Mouse (Mus musculus) limb, embryonic 15.5 days (tissue): ENCODE data around the gene Stxbp2. TPM values are rescaled to one million over a fixed set of nuclear protein-coding genes. Genes with fewer than 3 reads are reported as not detected.
A peak's percentile ranks its signal among the peaks of the same experiment; 100 is the strongest.

Experiments
- ATAC-seq: fragments of 200-750 bp; cut with Nextera tagmentation; 2 replicates; pipeline ENCODE4 v1.8.0; 2017; ENCODE audit warnings: low read depth, moderate TSS enrichment; ENCODE audit not compliant: insufficient number of reproducible peaks, low FRiP score, low TSS enrichment
- H3K27ac ChIP-seq: fragments of 300-500 bp; sonication (generic); 2 replicates; pipeline ENCODE4 v1.5.1; 2015; ENCODE audit warnings: moderate library complexity, mild to moderate bottlenecking, inconsistent platforms
- H3K27me3 ChIP-seq: fragments of 300-500 bp; sonication (generic); 2 replicates; pipeline ENCODE4 v1.6.1; 2015; ENCODE audit warnings: inconsistent platforms
- H3K36me3 ChIP-seq: fragments of 300-500 bp; sonication (generic); 2 replicates; pipeline ENCODE4 v1.6.1; 2015; ENCODE audit warnings: inconsistent platforms
- H3K4me1 ChIP-seq: fragments of 300-500 bp; sonication (generic); 2 replicates; pipeline ENCODE4 v1.6.1; 2015; ENCODE audit warnings: inconsistent platforms
- H3K4me2 ChIP-seq: fragments of 300-500 bp; sonication (generic); 2 replicates; pipeline ENCODE4 v1.6.1; 2015; ENCODE audit warnings: mild to moderate bottlenecking, inconsistent platforms
- H3K4me3 ChIP-seq: fragments of 300-500 bp; sonication (generic); 2 replicates; pipeline ENCODE4 v1.5.1; 2015; ENCODE audit warnings: mild to moderate bottlenecking, inconsistent platforms
- H3K9ac ChIP-seq: fragments of 300-500 bp; sonication (generic); 2 replicates; pipeline ENCODE4 v1.6.1; 2015; ENCODE audit warnings: inconsistent platforms
- H3K9me3 ChIP-seq: fragments of 300-500 bp; sonication (generic); 2 replicates; pipeline ENCODE4 v1.6.1; 2016; ENCODE audit warnings: inconsistent platforms
- WGBS: fragments of 180-500 bp; shearing (Covaris S2); methylation state at CpG from one replicate; pipeline ENCODE4 v1.1.7; 2015; 5-methylcytosine and 5-hydroxymethylcytosine counted together
- polyA plus RNA-seq: library from polyadenylated mRNA; unstranded; fragments of >200 nt; fragmentation: Nextera tagmentation; extraction: Ambion mirVana; gene quantifications from 2 replicates; pipeline ENCODE4 v1.2.1, GENCODE M21; 2015

The Stxbp2 gene
- polyA plus RNA-seq, 1 experiment from 2014 or later = 43.0 TPM

GRCm38 (mm10) chr8:3645804-3646203 is 15.0 kb downstream of the Stxbp2 start:
- no peak for ATAC-seq
- Histone ChIP-seq H3K9me3 (no peaks in the 10 kb centered on the region), H3K36me3 (no peaks in the 10 kb centered on the region), H3K4me1 (no peaks in the 10 kb centered on the region), H3K4me2 (no peak overlapping the region), H3K4me3 (no peak overlapping the region), H3K27ac (no peak overlapping the region), H3K9ac (no peak overlapping the region), H3K27me3 (no peaks in the 10 kb centered on the region)
- WGBS = 16% methylated on average over 5 of the region's 5 CpGs

GRCm38 (mm10) chr8:3646824-3647531 is 16.2 kb downstream of the Stxbp2 start:
- H3K4me1 ChIP-seq = no peaks in the 10 kb centered on the region
- no peak for ATAC-seq
- 83% methylated on average over 6 of the region's 6 CpGs for WGBS

GRCm38 (mm10) chr8:3647561-3647960 is 16.8 kb downstream of the Stxbp2 start:
- Histone ChIP-seq H3K36me3 (no peaks in the 10 kb centered on the region), H3K27me3 (no peaks in the 10 kb centered on the region), H3K4me3 (no peak overlapping the region), H3K4me1 (no peaks in the 10 kb centered on the region), H3K9me3 (no peaks in the 10 kb centered on the region), H3K27ac (no peak overlapping the region), H3K4me2 (no peak overlapping the region), H3K9ac (no peak overlapping the region)
- 62% methylated on average over 4 of the region's 4 CpGs for WGBS
- no peak for ATAC-seq

More at GRCm38 (mm10) chr8:3646824-3647531, 16.2 kb downstream of the Stxbp2 start:
- H3K9ac ChIP-seq = no peak overlapping the region
- no peaks in the 10 kb centered on the region for H3K27me3 ChIP-seq
- H3K4me3 ChIP-seq = no peak overlapping the region
- H3K4me2 ChIP-seq = no peak overlapping the region
- H3K27ac ChIP-seq = no peak overlapping the region
- H3K9me3 ChIP-seq = no peaks in the 10 kb centered on the region
- H3K36me3 ChIP-seq = no peaks in the 10 kb centered on the region

DNA sequence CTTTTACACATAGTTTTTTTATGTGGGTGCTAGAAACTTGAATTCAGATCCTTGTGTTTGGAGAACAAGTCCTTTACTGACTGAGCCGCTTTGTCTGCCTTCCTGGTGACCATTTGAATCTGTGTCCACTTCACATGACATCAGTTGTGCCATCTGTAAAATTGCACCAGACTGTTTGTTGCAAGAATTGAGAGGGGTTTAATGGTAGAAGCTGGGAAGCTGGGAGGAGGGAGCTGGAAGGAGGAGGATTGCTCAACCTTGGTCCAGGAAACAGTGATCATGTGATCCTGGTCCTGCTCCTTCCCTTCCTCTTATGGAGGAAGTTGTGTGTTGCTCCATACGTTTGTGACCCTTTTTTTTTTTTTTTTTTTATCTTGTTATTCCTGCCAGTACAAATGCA is 17.5 kb downstream of the Stxbp2 start:
- WGBS = 63% methylated on average over 2 of the region's 2 CpGs
- Histone ChIP-seq H3K4me3 (no peak overlapping the region), H3K4me1 (no peaks in the 10 kb centered on the region), H3K36me3 (no peaks in the 10 kb centered on the region), H3K4me2 (no peak overlapping the region), H3K9ac (no peak overlapping the region), H3K9me3 (no peaks in the 10 kb centered on the region), H3K27ac (no peak overlapping the region), H3K27me3 (no peaks in the 10 kb centered on the region)
- ATAC-seq = no peak

DNA sequence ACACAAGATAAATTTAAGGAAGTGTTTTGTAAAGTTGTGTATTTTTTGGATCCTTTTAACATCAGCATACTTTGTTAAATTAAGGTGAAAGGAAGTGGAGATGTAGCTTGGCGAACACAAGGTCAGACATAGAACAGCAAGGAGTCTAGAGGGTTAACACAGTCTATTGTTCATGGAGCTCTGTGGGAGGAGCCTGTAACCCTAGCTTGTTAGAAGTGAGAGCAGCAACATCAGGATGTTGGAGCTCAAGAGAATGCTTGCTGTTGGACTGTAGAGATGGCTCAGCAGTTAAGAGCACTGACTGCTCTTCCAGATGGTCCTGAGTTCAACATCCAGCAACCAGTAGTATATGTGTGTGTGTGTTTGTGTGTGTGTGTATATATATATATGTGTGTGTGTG is 18.2 kb downstream of the Stxbp2 start:
- Histone ChIP-seq H3K4me3 (no peak overlapping the region), H3K9me3 (no peaks in the 10 kb centered on the region), H3K27ac (no peak overlapping the region), H3K4me1 (no peaks in the 10 kb centered on the region), H3K4me2 (no peak overlapping the region), H3K36me3 (no peaks in the 10 kb centered on the region), H3K27me3 (no peaks in the 10 kb centered on the region), H3K9ac (no peak overlapping the region)
- ATAC-seq = no peak
- 50% methylated on average over 1 of the region's 1 CpGs for WGBS

DNA sequence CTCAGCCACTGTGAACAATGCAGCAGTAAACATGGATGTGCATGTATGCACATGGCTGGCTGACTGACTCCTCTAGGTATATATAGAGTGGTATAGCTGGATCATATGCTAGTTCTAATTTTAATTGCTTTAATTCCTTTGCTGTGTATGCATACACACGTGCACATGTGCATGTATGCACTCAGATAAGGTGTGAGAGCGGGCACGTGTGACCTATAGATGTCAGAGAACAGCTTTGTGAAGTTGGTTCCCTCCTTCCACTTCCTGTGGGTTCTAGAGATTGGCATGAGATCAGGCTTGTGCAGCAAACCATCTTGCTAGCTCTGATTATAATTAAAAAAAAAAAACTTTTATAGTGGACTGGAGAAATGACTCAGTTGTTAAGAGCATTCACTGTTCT is 22.1 kb downstream of the Stxbp2 start:
- ATAC-seq = no peak
- no peak overlapping the region for H3K4me2 ChIP-seq
- H3K4me1 ChIP-seq = no peaks in the 10 kb centered on the region
- WGBS = 70% methylated on average over 3 of the region's 3 CpGs
- H3K27me3 ChIP-seq = no peaks in the 10 kb centered on the region
- H3K9me3 ChIP-seq = no peaks in the 10 kb centered on the region
- H3K4me3 ChIP-seq = no peak overlapping the region
- no peak overlapping the region for H3K27ac ChIP-seq
- no peak overlapping the region for H3K9ac ChIP-seq
- no peaks in the 10 kb centered on the region for H3K36me3 ChIP-seq

DNA sequence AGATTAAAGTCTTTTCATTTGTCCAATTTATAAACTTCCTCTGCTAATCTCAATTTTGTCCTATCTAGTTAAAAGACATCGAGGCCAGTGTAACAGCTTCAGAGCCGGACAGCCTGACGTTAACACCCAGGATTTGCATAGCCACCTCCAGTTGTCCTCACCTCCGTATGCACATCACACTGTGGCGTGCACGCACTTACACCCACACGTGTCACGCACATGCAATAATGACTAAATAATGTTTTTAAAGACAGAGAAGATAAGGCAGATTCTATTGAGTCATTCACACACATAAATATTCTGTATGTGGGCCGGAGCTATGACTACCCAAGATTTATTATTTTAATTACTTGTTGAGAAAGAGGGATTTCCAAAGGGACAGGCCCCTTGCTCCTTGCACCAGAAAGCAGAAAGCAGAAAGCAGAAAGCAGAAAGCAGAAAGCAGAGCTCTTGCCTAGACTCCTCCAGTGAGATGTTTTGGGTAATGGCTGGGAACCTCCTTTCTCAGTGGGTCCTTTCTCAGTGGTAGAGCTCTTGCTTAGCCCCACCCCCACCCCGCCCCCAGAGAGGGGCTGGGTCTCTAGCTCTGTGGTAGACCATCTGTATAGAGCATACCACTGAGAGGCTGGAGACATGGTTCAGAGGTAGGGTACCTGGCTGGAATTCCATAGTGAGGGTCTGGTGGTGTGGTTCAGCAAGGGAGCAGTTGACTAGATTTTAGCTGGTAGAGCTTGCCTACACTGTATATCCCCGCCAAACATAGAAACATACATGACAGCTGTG is 24.2 kb downstream of the Stxbp2 start:
- WGBS = 73% methylated on average over 11 of the region's 11 CpGs
- no peak overlapping the region for H3K4me3 ChIP-seq
- no peaks in the 10 kb centered on the region for H3K36me3 ChIP-seq
- H3K27me3 ChIP-seq = no peaks in the 10 kb centered on the region
- ATAC-seq = no peak
- no peak overlapping the region for H3K27ac ChIP-seq
- no peaks in the 10 kb centered on the region for H3K4me1 ChIP-seq
- no peak overlapping the region for H3K4me2 ChIP-seq
- H3K9ac ChIP-seq = no peak overlapping the region
- H3K9me3 ChIP-seq = no peaks in the 10 kb centered on the region

DNA sequence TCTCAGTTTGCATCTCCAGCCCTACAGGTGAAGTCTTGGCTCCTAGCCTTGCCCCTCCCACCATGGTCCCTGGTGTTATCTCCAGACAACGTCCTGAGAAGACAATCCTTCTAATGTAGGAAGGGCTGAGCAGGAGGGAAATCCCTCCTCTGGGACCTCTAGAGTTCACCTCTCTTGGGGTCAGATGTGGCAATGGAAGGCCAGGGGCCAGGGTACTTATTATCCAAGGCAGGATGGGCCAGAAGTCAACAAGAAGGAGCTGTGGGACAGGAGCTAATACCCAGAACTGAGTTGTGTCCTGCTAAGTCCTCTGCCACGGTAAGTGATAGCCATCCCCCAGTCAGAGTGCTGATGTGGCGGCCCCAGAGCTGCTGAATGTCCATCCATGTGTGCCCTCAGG is 24.8 kb downstream of the Stxbp2 start, which contains the start of gene Retn:
TSS of gene Retn (plus strand) at position 245 of the 400 bp plus-strand sequence.
- WGBS = 72% methylated on average over 3 of the region's 3 CpGs
- H3K27ac ChIP-seq = no peak within 1 kb of the TSS
- no peak within 1 kb of the TSS for H3K4me3 ChIP-seq
- ATAC-seq = peak; percentile 20; the same call in 1 of the 2 replicates
- no peaks in the 10 kb centered on the region for H3K36me3 ChIP-seq
- H3K27me3 ChIP-seq = no peaks in the 10 kb centered on the region
- no peak within 1 kb of the TSS for H3K9ac ChIP-seq
- H3K9me3 ChIP-seq = no peaks in the 10 kb centered on the region
- H3K4me2 ChIP-seq = no peak within 1 kb of the TSS
- no peaks in the 10 kb centered on the region for H3K4me1 ChIP-seq

DNA sequence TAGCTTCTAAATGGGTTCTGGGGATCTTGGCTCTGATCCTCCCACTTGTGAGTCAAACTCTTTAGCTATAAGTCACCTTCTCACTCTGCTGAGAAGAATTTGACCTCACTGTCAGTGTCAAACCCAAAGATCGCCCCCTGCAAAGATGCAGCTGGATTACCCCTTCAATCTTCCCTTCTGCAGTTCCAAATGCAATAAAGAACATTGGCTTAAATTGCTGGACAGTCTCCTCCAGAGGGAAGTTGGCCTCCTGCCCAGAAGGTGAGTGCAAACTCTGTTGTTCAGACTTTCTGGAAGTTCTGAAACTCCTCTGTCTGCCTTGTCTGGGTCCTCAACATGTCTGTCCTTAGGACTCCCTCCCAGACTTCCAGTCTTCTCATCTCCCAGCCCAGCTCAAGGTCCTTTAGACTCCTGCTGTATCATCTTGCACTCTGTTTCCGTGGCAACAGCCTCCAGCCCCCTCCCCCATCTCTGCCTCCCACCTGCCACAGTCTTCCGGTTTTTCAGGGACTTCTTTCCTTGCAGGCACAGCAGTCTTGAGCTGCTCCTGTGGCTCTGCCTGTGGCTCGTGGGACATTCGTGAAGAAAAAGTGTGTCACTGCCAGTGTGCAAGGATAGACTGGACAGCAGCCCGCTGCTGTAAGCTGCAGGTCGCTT is 26.1 kb downstream of the Stxbp2 start:
- Histone ChIP-seq H3K4me3 (no peak overlapping the region), H3K4me2 (no peak overlapping the region), H3K27ac (no peak overlapping the region), H3K9ac (no peak overlapping the region), H3K4me1 (no peaks in the 10 kb centered on the region), H3K36me3 (no peaks in the 10 kb centered on the region), H3K9me3 (no peaks in the 10 kb centered on the region), H3K27me3 (no peaks in the 10 kb centered on the region)
- 18% methylated on average over 7 of the region's 7 CpGs for WGBS
- no peak for ATAC-seq

DNA sequence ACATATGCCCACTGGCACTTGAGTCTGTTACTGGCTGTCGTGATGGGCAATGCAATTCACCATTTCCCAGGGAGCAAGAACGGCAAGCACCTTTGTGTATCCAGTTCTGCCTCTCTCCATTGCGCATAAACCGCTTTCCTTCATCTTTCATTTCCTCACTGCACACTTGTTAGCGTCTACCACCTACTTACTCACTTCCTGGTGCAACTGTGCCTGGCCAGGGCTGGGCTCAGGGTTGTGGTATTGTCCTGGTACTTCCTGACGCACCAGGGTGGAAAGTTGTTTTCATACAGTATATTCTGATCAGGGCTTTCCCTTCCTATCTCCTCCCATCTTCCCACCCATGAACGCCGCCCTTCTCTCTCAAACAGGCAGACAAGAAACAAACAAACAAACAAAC is 30.1 kb downstream of the Stxbp2 start:
- no peak overlapping the region for H3K4me2 ChIP-seq
- H3K27me3 ChIP-seq = no peaks in the 10 kb centered on the region
- H3K4me3 ChIP-seq = no peak overlapping the region
- no peaks in the 10 kb centered on the region for H3K9me3 ChIP-seq
- no peaks in the 10 kb centered on the region for H3K4me1 ChIP-seq
- 83% methylated on average over 8 of the region's 8 CpGs for WGBS
- no peak overlapping the region for H3K27ac ChIP-seq
- H3K9ac ChIP-seq = no peak overlapping the region
- ATAC-seq = no peak
- H3K36me3 ChIP-seq = no peaks in the 10 kb centered on the region

GRCm38 (mm10) chr8:3664405-3664804 is 33.6 kb downstream of the Stxbp2 start:
- Histone ChIP-seq H3K9ac (no peak overlapping the region), H3K27me3 (no peaks in the 10 kb centered on the region), H3K4me3 (no peak overlapping the region), H3K4me2 (no peak overlapping the region), H3K4me1 (no peaks in the 10 kb centered on the region), H3K27ac (no peak overlapping the region), H3K36me3 (no peaks in the 10 kb centered on the region), H3K9me3 (no peaks in the 10 kb centered on the region)
- WGBS = 59% methylated on average over 4 of the region's 5 CpGs
- no peak for ATAC-seq

DNA sequence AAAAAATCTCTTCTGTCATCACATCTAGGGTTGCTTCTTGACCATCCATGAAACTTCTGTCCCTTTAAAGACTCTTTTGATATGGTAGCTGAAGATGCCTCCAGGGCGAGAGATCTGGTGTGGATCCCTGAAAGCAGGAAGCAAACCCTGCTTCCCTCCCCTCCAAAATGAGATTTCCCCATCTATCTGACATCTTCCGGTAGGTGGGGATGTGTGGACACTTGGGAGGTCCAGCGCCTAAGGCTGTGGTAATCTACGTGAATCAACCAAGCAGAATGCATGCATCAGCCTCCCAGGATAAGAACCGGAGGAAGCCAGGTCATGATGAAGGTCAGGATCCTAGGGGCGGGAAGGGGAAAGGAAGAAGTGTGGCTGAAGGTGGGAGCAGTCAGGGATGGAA is 34.8 kb downstream of the Stxbp2 start, which contains the start of gene Mcemp1:
TSS of gene Mcemp1 (plus strand) at position 248 of the 400 bp plus-strand sequence.
- 68% methylated on average over 6 of the region's 6 CpGs for whole genome bisulfite sequencing
- Histone ChIP-seq H3K9me3 (no peaks in the 10 kb centered on the region), H3K9ac (no peak within 1 kb of the TSS), H3K36me3 (no peaks in the 10 kb centered on the region), H3K4me1 (no peaks in the 10 kb centered on the region), H3K4me3 (no peak within 1 kb of the TSS), H3K27me3 (no peaks in the 10 kb centered on the region), H3K4me2 (no peak within 1 kb of the TSS), H3K27ac (no peak within 1 kb of the TSS)
- ATAC-seq = no peak
